Mouse (Mus musculus) spleen, adult 2 months (tissue): ENCODE data around the gene Mchr1. TPM values are rescaled to one million over a fixed set of nuclear protein-coding genes. Genes with fewer than 3 reads are reported as not detected.
"Not testable (repeated sequence)": the region's sequence is repeated elsewhere in the genome, so short reads cannot be mapped to it uniquely, and the experiment has no call there.

Experiments
- DNase-seq, 2 experiments: peaks; one replicate each; pipeline versions ENCODE4 v3.0.0 to v3.0.0-alpha.2; 2012 to 2021; ENCODE audit warnings: low spot score in 2 of 2, low read depth in 1 of 2
- H3K27ac ChIP-seq: fragments of 200-500 bp; 2 replicates; pipeline ENCODE4 v1.5.1; 2012; ENCODE audit warnings: low read length, inconsistent platforms; ENCODE audit not compliant: insufficient read depth
- H3K27me3 ChIP-seq: fragments of 200-500 bp; 2 replicates; pipeline ENCODE4 v1.6.1; 2012; ENCODE audit warnings: mild to moderate bottlenecking, moderate library complexity, low read length, inconsistent platforms; ENCODE audit not compliant: control insufficient read depth, insufficient read depth
- H3K36me3 ChIP-seq: fragments of 200-500 bp; 2 replicates; pipeline ENCODE4 v1.6.1; 2012; ENCODE audit warnings: mild to moderate bottlenecking, low read length, inconsistent platforms; ENCODE audit not compliant: control insufficient read depth, insufficient read depth
- H3K4me1 ChIP-seq: fragments of 200-500 bp; 2 replicates; pipeline ENCODE4 v1.6.1; 2011; ENCODE audit warnings: inconsistent platforms; ENCODE audit not compliant: control insufficient read depth, insufficient read depth, insufficient read length
- H3K4me3 ChIP-seq: fragments of 200-500 bp; 2 replicates; pipeline ENCODE4 v1.5.1; 2011; ENCODE audit warnings: mild to moderate bottlenecking, inconsistent platforms; ENCODE audit not compliant: insufficient read depth, insufficient read length; ENCODE audit errors: extremely low read depth
- CTCF ChIP-seq: fragments of 200-500 bp; IDR thresholded peaks from 2 replicates; pipeline ENCODE4 v1.5.1; 2011; ENCODE audit warnings: mild to moderate bottlenecking, inconsistent platforms; ENCODE audit not compliant: insufficient read depth, insufficient read length, insufficient replicate concordance; ENCODE audit errors: extremely low read depth
- POLR2A ChIP-seq: fragments of 200-500 bp; IDR thresholded peaks from 2 replicates; pipeline ENCODE4 v1.6.1; 2011; ENCODE audit warnings: low read depth, low read length, inconsistent platforms
- WGBS: fragments of 180-500 bp; shearing (Covaris S2); methylation state at CpG from one replicate; pipeline ENCODE4 v1.1.7; 2018; 5-methylcytosine and 5-hydroxymethylcytosine counted together
- polyA plus RNA-seq: library from polyadenylated mRNA; depleted of rRNA; stranded (reverse); fragments of >200 nt; gene quantifications from 2 replicates; pipeline ENCODE4 v1.2.3, GENCODE M21; 2012

The Mchr1 gene
- polyA plus RNA-seq, 1 experiment: not detected

DNA sequence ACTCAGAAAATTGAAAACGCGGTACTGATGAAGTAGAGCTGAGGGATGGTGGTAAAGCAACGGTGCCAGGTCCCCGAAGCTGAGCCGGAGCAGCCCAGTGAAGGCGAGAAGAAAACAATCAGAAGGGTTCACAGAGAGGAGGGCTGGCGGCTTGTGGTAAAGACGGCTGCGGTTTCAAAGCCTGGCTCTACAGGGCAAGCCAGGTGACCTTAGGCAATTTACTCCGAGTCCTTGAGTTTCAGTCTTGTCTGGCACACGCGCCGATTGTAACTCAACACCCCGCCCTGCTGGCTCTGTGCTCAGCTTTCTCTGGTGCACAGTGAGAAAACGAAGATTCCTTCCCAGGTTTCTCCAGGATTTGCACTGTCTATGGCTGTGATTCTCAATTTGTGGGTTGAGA is 22.3 kb upstream of the Mchr1 start:
- no peaks in the 10 kb centered on the region for H3K36me3 ChIP-seq
- no peak for TF ChIP-seq CTCF
- TF ChIP-seq POLR2A: no peak
- H3K27me3 ChIP-seq: no peaks in the 10 kb centered on the region
- no peak for DNase-seq
- H3K4me1 ChIP-seq: peaks cover 2% of the 10 kb centered on the region; the same call in 1 of the 2 replicates
- H3K4me3 ChIP-seq: no peak overlapping the region
- H3K27ac ChIP-seq: no peak overlapping the region
- WGBS: 85% methylated on average over 15 of the region's 15 CpGs

DNA sequence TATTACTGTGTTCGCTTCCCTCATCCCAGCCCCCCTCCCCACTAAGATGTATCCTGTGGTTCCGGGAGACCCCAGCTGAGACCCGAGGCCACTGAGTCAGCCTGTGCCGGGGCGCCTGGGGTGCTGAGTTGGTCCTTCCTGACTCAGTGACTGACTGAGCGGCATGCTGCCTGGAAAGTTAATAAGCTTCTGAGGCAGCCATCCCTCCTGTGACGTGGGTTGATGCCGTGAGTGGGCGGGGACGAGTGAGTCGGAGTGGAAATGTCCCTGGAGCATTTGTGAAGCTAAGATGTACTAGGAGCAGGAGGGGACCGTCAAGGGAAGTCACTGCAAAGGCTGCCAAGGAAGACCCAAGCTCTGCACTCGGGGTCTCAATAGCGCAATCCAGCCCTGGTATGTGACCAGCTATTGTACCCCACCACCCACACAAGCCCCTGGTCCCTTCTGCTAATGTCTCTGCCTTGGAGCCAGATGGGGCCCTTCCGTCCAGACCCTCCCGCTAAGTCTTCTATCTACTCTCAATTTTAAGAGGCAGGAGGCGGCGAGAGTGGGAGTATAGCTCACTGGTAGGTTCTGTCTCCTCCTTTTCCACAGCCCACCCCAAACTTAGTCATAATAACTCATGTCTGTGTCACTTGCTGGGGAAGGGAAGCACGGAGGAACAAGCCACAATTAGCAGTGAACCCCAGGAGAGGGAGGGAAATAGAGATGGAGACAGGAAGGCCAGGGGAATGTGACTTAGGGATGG is 18.2 kb upstream of the Mchr1 start:
- WGBS: 87% methylated on average over 19 of the region's 19 CpGs
- no peak for DNase-seq
- H3K4me1 ChIP-seq: no peaks in the 10 kb centered on the region

DNA sequence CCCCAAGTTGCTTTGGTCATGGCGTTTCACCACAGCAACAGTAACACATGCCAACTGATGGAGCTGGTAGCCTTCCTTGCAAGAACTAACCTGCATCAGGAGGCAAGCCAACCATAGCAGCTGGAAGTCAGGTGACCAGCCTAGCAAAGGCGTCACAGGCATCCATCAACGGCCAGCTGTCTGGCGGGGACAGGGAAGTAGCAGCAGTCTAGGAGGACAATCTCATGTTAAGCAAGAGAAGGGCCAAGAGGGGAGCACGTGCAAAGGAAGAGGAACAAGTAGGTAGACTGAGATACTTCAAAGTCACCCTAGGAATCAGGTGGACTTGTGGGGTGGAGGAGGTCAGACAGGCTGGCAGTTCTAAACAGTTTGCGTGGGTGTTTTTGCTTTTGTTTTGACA is 16.2 kb upstream of the Mchr1 start:
- TF ChIP-seq POLR2A (no peak), CTCF (no peak)
- H3K36me3 ChIP-seq: no peaks in the 10 kb centered on the region
- H3K4me3 ChIP-seq: no peak overlapping the region
- H3K27ac ChIP-seq: no peak overlapping the region
- WGBS: 38% methylated on average over 6 of the region's 6 CpGs
- no peak for DNase-seq
- no peaks in the 10 kb centered on the region for H3K4me1 ChIP-seq
- no peaks in the 10 kb centered on the region for H3K27me3 ChIP-seq

More for the DNA sequence above, 18.2 kb upstream of the Mchr1 start:
- Histone ChIP-seq H3K27ac (no peak overlapping the region), H3K36me3 (no peaks in the 10 kb centered on the region), H3K4me3 (no peak overlapping the region), H3K27me3 (no peaks in the 10 kb centered on the region)
- TF ChIP-seq CTCF: no peak
- TF ChIP-seq POLR2A: no peak

DNA sequence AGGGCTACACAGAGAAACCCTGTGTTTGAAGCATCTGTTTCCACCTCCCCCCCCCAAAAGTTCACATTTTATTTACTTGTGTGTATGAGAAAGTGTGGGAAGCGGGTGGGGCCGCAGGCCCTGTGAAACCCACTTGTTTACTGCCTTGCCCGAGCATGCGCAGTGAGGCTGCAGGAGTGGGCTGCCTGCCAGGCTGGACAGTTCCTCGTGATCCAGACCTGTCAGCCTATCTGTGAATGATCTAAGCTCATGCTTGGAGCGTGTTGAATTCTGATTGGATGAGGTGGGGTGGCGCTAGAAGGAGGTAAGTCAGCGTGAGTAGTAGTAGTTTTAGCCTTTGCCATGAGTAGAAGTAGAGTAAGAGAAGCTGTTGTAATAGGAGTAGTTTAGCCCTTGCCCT is 15.2 kb upstream of the Mchr1 start:
- H3K4me3 ChIP-seq, DNase-seq, H3K27me3 ChIP-seq, H3K4me1 ChIP-seq, H3K36me3 ChIP-seq, H3K27ac ChIP-seq: not testable (repeated sequence)
- 87% methylated on average over 8 of the region's 8 CpGs for WGBS

DNA sequence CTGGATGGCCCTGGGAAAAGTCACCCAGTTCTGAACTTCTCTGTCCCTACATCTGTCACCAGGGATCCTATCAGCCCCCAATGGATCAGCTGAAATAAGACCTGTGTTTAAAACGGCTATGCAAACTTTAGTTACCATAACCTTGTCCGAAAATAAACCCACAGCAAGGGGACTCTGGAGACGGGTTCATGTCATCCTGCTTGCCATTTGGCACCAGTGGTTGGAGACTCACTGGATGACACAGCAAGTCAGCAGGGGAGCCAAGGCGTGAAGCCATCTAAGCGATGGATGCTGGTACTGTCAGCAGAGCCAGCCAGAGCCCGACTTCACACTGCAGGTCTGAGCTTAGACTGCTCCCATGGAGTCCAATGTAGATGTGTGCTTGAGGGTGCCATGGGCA is 13.9 kb upstream of the Mchr1 start:
- Histone ChIP-seq H3K27ac (no peak overlapping the region), H3K4me3 (no peak overlapping the region), H3K27me3 (no peaks in the 10 kb centered on the region), H3K4me1 (no peaks in the 10 kb centered on the region), H3K36me3 (no peaks in the 10 kb centered on the region)
- DNase-seq: no peak
- WGBS: 79% methylated on average over 6 of the region's 6 CpGs
- TF ChIP-seq CTCF (no peak), POLR2A (no peak)

DNA sequence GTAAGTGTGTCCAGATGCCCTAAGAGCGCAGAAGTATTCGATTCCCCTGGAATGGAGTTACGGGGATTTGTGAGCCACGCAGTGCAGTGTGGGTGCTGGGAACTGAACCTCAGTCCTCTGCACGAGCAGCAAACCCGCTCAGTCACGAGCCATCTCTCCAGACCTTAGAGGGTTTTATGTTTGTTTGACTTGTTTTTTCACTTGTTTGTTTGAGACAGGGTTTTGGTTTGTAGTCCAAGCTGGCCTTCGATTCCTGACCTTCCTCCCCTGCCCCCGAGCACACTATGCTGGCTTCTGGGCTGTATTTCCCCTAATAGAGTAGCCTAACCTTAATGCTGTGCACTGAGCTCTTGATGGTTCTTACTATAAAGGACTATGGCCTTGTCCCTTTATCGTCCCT is 10.3 kb upstream of the Mchr1 start:
- H3K27ac ChIP-seq: no peak overlapping the region
- TF ChIP-seq POLR2A: no peak
- no peak for TF ChIP-seq CTCF
- H3K27me3 ChIP-seq: no peaks in the 10 kb centered on the region
- no peak overlapping the region for H3K4me3 ChIP-seq
- no peaks in the 10 kb centered on the region for H3K4me1 ChIP-seq
- H3K36me3 ChIP-seq: no peaks in the 10 kb centered on the region
- no peak for DNase-seq
- WGBS: 90% methylated on average over 10 of the region's 10 CpGs

DNA sequence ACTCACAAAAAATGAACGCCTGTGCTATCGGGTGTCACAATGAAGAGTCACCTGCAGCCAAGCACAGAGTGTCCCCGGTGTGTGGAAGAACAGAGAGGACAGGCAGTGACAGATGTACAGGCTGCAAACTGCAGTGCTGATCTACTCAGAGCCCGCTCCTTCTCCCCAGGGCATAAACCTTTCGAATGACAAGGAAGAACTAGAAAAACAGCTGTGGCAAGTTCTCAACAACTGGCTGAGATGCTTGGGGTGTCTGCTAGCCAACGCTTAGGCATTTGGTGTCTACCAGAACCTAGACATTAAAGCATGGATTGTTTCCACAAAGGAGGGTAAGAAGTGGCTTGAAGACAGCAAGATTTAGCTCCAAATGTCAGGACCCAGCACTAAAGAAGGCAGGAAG is 9.6 kb upstream of the Mchr1 start:
- no peaks in the 10 kb centered on the region for H3K27me3 ChIP-seq
- no peak for DNase-seq
- 80% methylated on average over 6 of the region's 6 CpGs for WGBS
- H3K27ac ChIP-seq: no peak overlapping the region
- no peaks in the 10 kb centered on the region for H3K36me3 ChIP-seq
- H3K4me1 ChIP-seq: no peaks in the 10 kb centered on the region
- TF ChIP-seq POLR2A (no peak), CTCF (no peak)
- no peak overlapping the region for H3K4me3 ChIP-seq
